Mouse (Mus musculus) CD4-positive, CD25-positive, alpha-beta regulatory T cell, adult 4 months (primary cell): ENCODE measurements around the gene Ak4. TPM values are rescaled to one million over a fixed set of nuclear protein-coding genes. Genes with fewer than 3 reads are reported as not detected.

Experiments
- ATAC-seq: one replicate; pipeline ENCODE4 v1.8.0; 2017
- polyA plus RNA-seq, 2 experiments: library from polyadenylated mRNA; unstranded; fragments of 100-300 nt; shearing (Covaris generic); gene quantifications; one replicate each; pipeline ENCODE4 v1.2.1; 2017

The Ak4 gene
- polyA plus RNA-seq, 2 experiments from 2014 or later: 0.09 to 0.99 TPM

GRCm38 (mm10) chr4:101515853-101516252, 96.8 kb downstream of the Ak4 start:
- ATAC-seq: no peak

Other genes starting within 250 kb of the Ak4 start
- 100 to 1,000 TPM; 369 to 445 TPM for gene Jak1, start 154.0 kb upstream of the Ak4 start, polyA plus RNA-seq
- 1 to 10 TPM; 2.3 to 3.1 TPM for gene Dnajc6, start 77.4 kb downstream of the Ak4 start, polyA plus RNA-seq
- gene Leprot, start 228.4 kb downstream of the Ak4 start, polyA plus RNA-seq: 10 to 100 TPM; 77.3 to 88.8 TPM